Mouse (Mus musculus): ENCODE data around the gene Cebpa.
A peak's percentile ranks its signal among the peaks of the same experiment; 100 is the strongest.

Gene Cebpa

DNA sequence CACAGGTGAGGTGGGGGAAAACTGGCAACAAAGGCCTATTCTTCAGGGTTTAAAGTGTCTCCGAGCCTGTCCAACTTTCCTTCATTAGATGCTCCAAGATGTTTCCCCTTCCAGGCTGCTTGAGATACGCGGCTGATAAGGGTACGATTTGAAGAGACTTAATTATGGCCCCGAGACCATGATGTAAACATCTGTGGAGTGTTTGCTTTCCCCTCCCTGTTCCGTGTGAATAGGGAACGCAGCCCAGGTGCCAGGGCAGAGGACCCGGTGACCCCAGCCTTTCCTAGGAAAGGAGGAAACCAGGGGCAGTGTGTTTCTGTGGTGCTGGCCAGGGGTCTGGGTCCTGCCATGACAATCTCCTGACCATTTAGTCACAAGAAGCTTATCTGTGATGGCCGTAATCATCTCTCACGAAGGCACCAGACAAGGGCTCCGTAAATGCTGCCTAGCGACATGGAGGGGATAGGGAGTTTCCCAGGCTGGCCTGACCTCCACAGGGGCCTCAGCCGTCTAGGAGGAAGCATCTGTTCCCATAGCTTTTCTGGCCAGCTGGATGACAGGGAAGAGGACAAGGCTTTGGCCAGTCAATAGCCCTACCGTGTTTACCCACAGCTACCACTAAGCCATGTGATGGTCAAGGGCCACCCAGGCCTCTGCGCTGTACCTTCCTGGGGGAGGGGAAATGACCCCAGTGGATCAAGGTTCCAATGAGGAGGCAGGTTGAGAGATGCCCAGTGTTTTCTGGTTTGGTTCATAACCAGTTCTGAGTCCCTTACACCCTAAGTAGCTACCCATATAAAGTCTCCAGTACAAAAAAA lies 30.7 kb downstream of the Cebpa start:
- no peak for DNase-seq

DNA sequence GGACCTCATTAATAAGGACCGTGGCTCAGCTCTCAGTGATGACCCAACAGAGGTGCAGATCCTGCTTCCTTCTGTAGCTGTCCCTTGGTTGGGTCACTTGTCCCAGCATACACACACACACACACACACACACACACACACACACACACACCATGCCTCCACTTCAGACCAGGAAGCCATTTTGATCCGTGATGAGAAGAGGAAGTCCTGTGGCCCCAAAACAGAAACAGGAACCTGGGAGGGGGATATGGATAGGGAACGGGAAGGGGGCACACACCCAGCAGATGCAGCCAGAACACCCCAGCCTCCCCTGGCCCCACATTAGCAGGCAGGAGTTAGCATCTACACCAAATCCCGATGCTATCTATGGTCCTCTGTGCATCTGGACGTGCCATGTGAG lies 31.8 kb downstream of the Cebpa start:
- no peak for DNase-seq

DNA sequence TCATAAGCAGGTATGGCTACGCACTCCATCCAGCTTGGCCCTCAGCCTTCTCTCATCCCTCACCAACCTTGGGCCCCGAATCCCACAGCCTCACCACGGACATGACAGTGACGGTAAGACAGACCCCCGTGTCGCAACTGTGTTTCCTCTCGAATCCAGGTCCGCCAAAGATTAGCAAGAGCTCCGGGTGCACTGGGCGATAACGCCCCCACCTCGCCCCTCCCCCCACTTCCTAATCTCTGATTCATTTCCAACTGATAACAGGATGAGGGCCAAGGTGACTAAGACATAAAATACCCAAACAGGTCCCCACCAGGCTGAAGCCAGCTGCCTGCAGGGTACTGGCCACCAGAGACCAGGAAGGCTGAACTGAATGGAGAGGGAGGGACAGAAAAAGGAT lies 35.4 kb downstream of the Cebpa start:
- DNase-seq, result no peak

DNA sequence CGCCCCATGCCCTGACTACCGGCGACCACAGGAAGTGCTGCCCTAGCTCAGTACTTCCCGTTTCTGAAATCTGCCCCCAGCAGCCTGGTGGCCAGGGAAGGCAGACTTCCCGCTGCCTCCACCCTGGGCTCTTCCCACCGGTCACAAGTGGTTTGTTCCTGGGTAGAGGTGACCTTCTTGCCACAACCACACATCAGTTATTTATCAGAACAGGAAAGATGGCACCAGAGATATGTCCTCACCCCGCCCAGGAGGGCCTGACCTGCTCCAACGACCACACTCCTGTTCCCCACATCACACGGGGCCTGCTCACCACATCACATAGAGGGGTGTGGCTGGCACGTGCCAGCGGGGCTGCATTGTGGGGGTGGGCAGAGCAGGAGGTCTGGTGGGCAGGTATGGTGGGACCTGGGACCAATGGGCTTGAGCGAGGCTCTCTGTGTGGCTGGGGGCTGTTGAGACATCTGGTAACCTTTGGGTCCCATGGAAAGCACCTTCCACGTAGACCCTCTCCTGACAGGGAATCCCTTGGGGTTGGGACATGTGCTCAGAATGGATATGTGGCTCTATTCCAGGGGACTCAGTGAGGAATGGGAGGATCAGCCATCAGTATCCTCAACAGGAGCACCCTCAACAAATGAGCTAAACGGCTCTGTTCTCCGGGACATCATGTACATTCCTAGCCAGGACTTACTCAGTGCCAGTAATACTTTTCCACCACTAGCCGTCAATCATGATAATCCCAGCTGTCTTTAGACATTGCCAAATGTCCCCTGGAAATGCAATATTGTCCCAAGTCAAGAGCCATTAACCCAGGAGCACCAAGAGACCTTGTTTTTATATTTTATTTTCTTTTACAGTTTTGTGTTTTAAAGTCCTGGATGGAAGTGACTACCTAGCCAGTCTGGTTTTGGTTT lies 37.7 kb downstream of the Cebpa start:
- DNase-seq, result no peak

DNA sequence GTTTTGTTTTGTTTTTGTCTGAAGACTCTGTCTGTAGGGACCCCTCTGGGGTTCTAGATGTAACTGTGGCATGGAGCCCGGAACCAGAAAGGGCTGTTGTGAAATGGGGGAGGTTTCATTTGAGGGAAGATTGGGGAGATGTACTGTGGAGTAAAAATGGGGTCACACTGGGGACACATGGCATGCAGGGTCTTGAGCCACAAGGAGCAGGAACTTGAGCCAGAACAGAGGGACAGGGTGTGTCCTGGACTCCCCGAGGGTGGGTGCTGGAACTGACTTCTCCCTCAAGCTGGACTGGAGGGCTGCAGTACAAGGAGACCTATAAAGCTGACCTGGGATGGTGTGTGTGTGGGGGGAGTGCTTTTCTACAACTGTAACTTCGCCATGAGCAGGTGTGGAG lies 38.4 kb downstream of the Cebpa start:
- no peak for DNase-seq

DNA sequence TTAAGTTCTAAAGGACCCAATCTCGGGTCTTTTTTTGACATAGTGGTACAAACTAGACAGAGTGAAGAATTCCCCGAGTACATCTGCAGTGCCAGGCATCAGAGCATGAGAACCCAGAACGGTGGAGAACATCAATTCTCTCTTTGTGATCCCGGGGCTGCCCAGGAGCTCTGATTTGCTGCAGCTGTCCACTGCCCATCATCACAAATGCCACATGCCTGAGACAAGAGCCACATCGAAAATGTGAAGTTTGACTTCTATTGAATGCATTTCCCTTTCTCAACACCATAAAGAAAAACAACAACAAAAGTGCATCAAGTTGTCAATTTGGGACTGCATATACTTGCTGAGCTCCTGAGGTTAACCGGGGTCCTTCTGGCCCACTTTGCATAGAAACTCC lies 43.4 kb downstream of the Cebpa start:
- DNase-seq, result no peak

DNA sequence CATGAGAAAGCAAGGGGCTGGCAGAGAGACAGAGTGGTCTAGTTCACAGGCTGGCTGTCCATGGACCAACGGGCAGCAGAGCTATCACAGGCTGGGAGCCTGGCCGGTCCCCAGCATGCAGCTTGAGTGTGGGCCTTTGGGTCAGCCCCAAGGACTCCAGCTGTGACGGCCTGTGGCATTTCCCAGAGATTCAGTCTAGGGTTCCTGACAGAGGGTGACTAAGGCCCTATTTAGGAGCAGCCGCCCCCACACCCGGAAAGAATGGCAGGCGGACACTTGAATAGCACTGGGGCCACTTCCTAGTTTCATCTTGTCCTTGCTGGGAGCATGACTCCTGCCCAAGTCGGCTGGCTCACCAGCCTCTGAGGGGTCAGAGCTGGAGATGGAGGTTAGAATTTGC lies 44.5 kb downstream of the Cebpa start:
- no peak for DNase-seq

DNA sequence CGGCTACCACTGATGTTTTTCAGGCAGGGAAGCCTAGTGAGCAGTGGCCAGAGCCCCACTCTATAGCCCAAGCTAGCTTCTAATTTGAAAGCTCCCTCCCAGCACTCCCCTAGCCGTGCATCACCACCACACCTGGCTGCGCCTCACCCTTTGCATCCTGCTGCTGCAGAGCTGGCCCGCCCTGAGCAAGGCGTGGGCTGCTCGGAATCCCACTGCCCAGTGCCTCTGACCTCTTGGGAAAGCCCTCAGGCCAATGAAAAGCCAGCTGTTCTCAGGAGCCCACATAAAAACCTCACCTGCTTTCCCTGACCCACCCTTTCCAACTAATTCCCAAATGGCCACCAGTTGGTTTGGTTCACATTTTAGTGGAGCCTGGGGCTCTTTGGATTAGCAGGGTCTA lies 45.0 kb downstream of the Cebpa start:
- DNase-seq, result no peak

DNA sequence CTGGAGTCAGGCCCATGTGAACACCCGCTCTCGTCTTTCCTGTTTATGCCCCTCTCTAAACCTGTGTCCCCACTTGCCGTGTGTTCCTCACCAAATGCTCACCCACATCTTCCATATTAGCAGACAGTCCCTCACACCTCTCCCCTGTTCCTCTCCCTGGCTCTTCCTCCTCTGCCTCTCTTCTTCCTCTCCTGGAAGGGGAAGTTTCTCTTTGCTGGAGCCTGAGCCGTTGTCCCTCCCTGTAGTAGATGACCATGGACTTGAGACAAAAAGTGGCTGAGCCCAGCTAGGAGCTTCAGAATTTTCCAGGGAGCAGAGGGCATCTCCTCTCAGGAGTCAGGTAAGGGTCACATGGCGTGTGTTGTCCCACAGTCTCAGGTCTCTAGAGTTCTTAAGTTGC lies 47.9 kb downstream of the Cebpa start:
- DNase-seq, result no peak

DNA sequence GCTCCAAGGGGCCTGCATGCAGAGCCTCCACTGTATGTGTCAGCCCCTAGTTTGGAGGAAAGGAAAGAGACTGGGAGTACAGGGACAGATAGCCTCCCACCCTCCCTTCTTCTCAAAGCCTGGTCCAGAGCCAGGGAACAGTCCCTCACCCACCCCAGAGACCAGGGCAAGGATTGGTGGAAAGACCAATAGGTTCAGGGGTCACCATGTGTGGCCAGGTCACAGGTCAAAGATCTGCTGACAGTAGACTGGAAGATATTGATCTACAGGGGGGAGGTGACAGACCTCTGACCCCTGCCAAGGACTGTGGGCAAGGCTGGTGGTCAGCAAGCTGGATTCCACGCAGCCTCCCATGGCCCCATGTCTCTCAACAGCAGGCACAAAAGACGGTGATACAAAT lies 48.8 kb downstream of the Cebpa start:
- DNase-seq, result no peak

DNA sequence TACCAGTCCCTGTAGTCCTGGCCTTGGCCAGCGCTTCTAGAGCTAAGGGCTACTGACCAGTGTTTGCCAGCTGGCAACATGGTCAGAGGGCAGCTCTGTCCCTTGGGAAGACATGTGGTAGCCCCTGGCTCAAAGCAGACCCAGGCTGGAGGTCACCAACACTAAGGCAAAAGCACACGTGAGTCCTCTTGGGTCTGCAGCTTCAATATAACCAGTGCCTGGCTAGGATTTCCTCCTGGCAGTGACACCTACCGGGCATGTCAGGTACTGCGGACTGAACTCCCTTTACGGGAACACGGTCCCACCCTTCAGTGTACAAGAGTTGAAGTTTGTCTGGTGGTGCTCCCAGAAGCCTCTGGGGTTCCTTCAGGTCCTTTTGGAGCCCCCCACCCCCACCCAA lies 50.2 kb downstream of the Cebpa start:
- DNase-seq, result peak; percentile 85

Data from right cerebral cortex, adult 18-20 months (tissue).